Mouse (Mus musculus) hematopoietic stem cell, adult 5-6 weeks (primary cell): ENCODE data around the gene 1600002K03Rik. TPM values are rescaled to one million over a fixed set of nuclear protein-coding genes. Genes with fewer than 3 reads are reported as not detected.

ENCODE experiments used
- total RNA-seq: library from RNA; stranded (forward); fragments of 172-1452, 232-1000 nt; gene quantifications from 2 replicates; pipeline ENCODE4 v1.2.3, GENCODE M21; 2017

Gene 1600002K03Rik
- total RNA-seq, 1 experiment from 2014 or later, result 26.2 TPM

Other genes with a start within 250 kb of the 1600002K03Rik start
- gene Arid3a, start 245.9 kb upstream of the 1600002K03Rik start, total RNA-seq, result 7.6 and 10.1 TPM in 2 replicates
- 19.3 and 23.0 TPM in 2 replicates for gene Wdr18, start 212.8 kb upstream of the 1600002K03Rik start, total RNA-seq
- not detected in 2 replicates for gene Grin3b, start 202.2 kb upstream of the 1600002K03Rik start, total RNA-seq
- gene Tmem259, start 188.6 kb upstream of the 1600002K03Rik start, total RNA-seq, result 47.4 and 59.9 TPM in 2 replicates
- 62.2 and 103 TPM in 2 replicates for gene Cnn2, start 184.4 kb upstream of the 1600002K03Rik start, total RNA-seq
- 11.5 and 15.9 TPM in 2 replicates for gene Abca7, start 176.4 kb upstream of the 1600002K03Rik start, total RNA-seq
- 80.9 and 114 TPM in 2 replicates for gene Arhgap45, start 156.3 kb upstream of the 1600002K03Rik start, total RNA-seq
- gene Polr2e, start 133.1 kb upstream of the 1600002K03Rik start, total RNA-seq, result 85.5 and 101 TPM in 2 replicates
- gene Gpx4, start 125.8 kb upstream of the 1600002K03Rik start, total RNA-seq, result 306 and 388 TPM in 2 replicates
- gene Sbno2, start 67.4 kb upstream of the 1600002K03Rik start, total RNA-seq, result 26.4 and 32.1 TPM in 2 replicates
- 106 and 153 TPM in 2 replicates for gene Stk11, start 57.1 kb upstream of the 1600002K03Rik start, total RNA-seq
- gene Atp5d, start 34.3 kb upstream of the 1600002K03Rik start, total RNA-seq, result 27.9 and 29.8 TPM in 2 replicates
- 2.2 and 2.4 TPM in 2 replicates for gene Cbarp, start 32.1 kb upstream of the 1600002K03Rik start, total RNA-seq
- gene Midn, start 24.7 kb upstream of the 1600002K03Rik start, total RNA-seq, result 19.4 and 20.2 TPM in 2 replicates
- 93.6 and 143 TPM in 2 replicates for gene Cirbp, start 7.0 kb upstream of the 1600002K03Rik start, total RNA-seq
- gene Efna2, start 6.5 kb downstream of the 1600002K03Rik start, total RNA-seq, result not detected in 2 replicates
- 43.0 and 47.5 TPM in 2 replicates for gene Mum1, start 53.5 kb downstream of the 1600002K03Rik start, total RNA-seq
- gene Ndufs7, start 76.2 kb downstream of the 1600002K03Rik start, total RNA-seq, result 79.6 and 101 TPM in 2 replicates
- gene Gamt, start 88.1 kb downstream of the 1600002K03Rik start, total RNA-seq, result 0.81 and 1.8 TPM in 2 replicates
- gene Dazap1, start 88.5 kb downstream of the 1600002K03Rik start, total RNA-seq, result 150 and 329 TPM in 2 replicates
- 2,831 and 3,208 TPM in 2 replicates for gene Rps15, start 119.5 kb downstream of the 1600002K03Rik start, total RNA-seq
- 0.30 and 0.75 TPM in 2 replicates for gene Apc2, start 123.0 kb downstream of the 1600002K03Rik start, total RNA-seq
- gene 2310011J03Rik, start 147.6 kb downstream of the 1600002K03Rik start, total RNA-seq, result 8.5 and 17.6 TPM in 2 replicates
- 2.9 and 3.1 TPM in 2 replicates for gene Pcsk4, start 156.6 kb downstream of the 1600002K03Rik start, total RNA-seq
- 2.1 and 2.9 TPM in 2 replicates for gene Reep6, start 157.0 kb downstream of the 1600002K03Rik start, total RNA-seq
- 0.25 and 0.40 TPM in 2 replicates for gene Adamtsl5, start 175.5 kb downstream of the 1600002K03Rik start, total RNA-seq
- gene Plk5, start 183.5 kb downstream of the 1600002K03Rik start, total RNA-seq, result not detected in 2 replicates
- gene Mex3d, start 214.7 kb downstream of the 1600002K03Rik start, total RNA-seq, result 8.8 and 9.9 TPM in 2 replicates
- gene Mbd3, start 226.6 kb downstream of the 1600002K03Rik start, total RNA-seq, result 40.6 and 89.6 TPM in 2 replicates
- gene Uqcr11, start 233.9 kb downstream of the 1600002K03Rik start, total RNA-seq, result 94.4 and 127 TPM in 2 replicates